Mouse (Mus musculus) CD8-positive naive resting alpha-beta T cell, adult 2 months (primary cell): ENCODE results near the gene Prex1.

ENCODE experiments used
- DNase-seq, 2 experiments: peaks; one replicate each; pipeline ENCODE4 v3.0.0; 2022; ENCODE audit warnings: low read depth in 2 of 2, low spot score in 2 of 2

The Prex1 gene

GRCm38 (mm10) chr2:166662595-166663160 is 51.0 kb downstream of the Prex1 start:
- no peak for DNase-seq

- DNase-seq = no peak
Measured at GRCm38 (mm10) chr2:166661971-166662370, 51.7 kb downstream of the Prex1 start.

- no peak for DNase-seq
Measured at GRCm38 (mm10) chr2:166661498-166661897, 52.1 kb downstream of the Prex1 start.

- DNase-seq = no peak
Measured at GRCm38 (mm10) chr2:166658380-166658779, 55.3 kb downstream of the Prex1 start.

- DNase-seq = no peak
Measured at GRCm38 (mm10) chr2:166657451-166658011, 56.1 kb downstream of the Prex1 start.

- peak; percentile 69 to 80 for DNase-seq
Measured at GRCm38 (mm10) chr2:166656630-166657029, 57.0 kb downstream of the Prex1 start.

GRCm38 (mm10) chr2:166655727-166656520 is 57.7 kb downstream of the Prex1 start:
- no peak for DNase-seq

- no peak for DNase-seq
Measured at GRCm38 (mm10) chr2:166655308-166655707, 58.3 kb downstream of the Prex1 start.

- no peak for DNase-seq
Measured at GRCm38 (mm10) chr2:166654875-166655274, 58.8 kb downstream of the Prex1 start.

GRCm38 (mm10) chr2:166653564-166653963 is 60.1 kb downstream of the Prex1 start:
- DNase-seq = no peak

GRCm38 (mm10) chr2:166652672-166653071 is 61.0 kb downstream of the Prex1 start:
- DNase-seq = no peak

- no peak for DNase-seq
Measured at GRCm38 (mm10) chr2:166651317-166652030, 62.2 kb downstream of the Prex1 start.

- no peak for DNase-seq
Measured at GRCm38 (mm10) chr2:166650414-166650813, 63.2 kb downstream of the Prex1 start.

GRCm38 (mm10) chr2:166647242-166647641 is 66.4 kb downstream of the Prex1 start:
- DNase-seq = no peak

GRCm38 (mm10) chr2:166646434-166647088 is 67.1 kb downstream of the Prex1 start:
- no peak for DNase-seq

- no peak for DNase-seq
Measured at GRCm38 (mm10) chr2:166644816-166645215, 68.8 kb downstream of the Prex1 start.

- no peak for DNase-seq
Measured at GRCm38 (mm10) chr2:166642581-166642987, 71.0 kb downstream of the Prex1 start.

- no peak for DNase-seq
Measured at GRCm38 (mm10) chr2:166639750-166640149, 73.9 kb downstream of the Prex1 start.

GRCm38 (mm10) chr2:166638947-166639641 is 74.5 kb downstream of the Prex1 start:
- DNase-seq = no peak

- DNase-seq = no peak
Measured at GRCm38 (mm10) chr2:166638079-166638800, 75.4 kb downstream of the Prex1 start.
